Mouse (Mus musculus): ENCODE measurements at regions not wholly inside any gene's neighbourhood (a gene's known extent, or its start where the extent isn't known, plus 50 kb on each side); places are given as distances from the start of the nearest gene placed in this dataset.

GRCm38 (mm10) chr9:90833743-90834539, 528.3 kb upstream of the Zic4 start:
- H3K4me2 ChIP-seq (replicated peaks) = no peak overlapping the region
- WGBS = 15% methylated on average over 3 of the region's 3 CpGs
- no peak for ATAC-seq (ENCODE audit: low FRiP score, low read depth)
- no peak overlapping the region for H3K27ac ChIP-seq
- no peaks in the 10 kb centered on the region for H3K36me3 ChIP-seq
- H3K4me1 ChIP-seq = no peaks in the 10 kb centered on the region
- no peak overlapping the region for H3K4me3 ChIP-seq
- H3K9me3 ChIP-seq = no peaks in the 10 kb centered on the region
- no peak overlapping the region for H3K9ac ChIP-seq
- no peaks in the 10 kb centered on the region for H3K27me3 ChIP-seq

- Histone ChIP-seq H3K4me1 (no peaks in the 10 kb centered on the region), H3K9ac (no peak overlapping the region), H3K27me3 (no peaks in the 10 kb centered on the region), H3K36me3 (no peaks in the 10 kb centered on the region), H3K9me3 (no peaks in the 10 kb centered on the region), H3K4me3 (no peak overlapping the region), H3K27ac (no peak overlapping the region), H3K4me2 (replicated peaks) (no peak overlapping the region)
- ATAC-seq (ENCODE audit: low FRiP score, low read depth) = no peak
- WGBS = 68% methylated on average over 6 of the region's 6 CpGs
Observed at GRCm38 (mm10) chr9:90838184-90838926, 523.9 kb upstream of the Zic4 start.

GRCm38 (mm10) chr9:90851044-90851443, 511.2 kb upstream of the Zic4 start:
- ATAC-seq (ENCODE audit: low FRiP score, low read depth) = no peak
- H3K4me1 ChIP-seq = no peaks in the 10 kb centered on the region
- no peak overlapping the region for H3K9ac ChIP-seq
- no peak overlapping the region for H3K4me3 ChIP-seq
- H3K36me3 ChIP-seq = no peaks in the 10 kb centered on the region
- no peak overlapping the region for H3K27ac ChIP-seq
- no peak overlapping the region for H3K4me2 ChIP-seq (replicated peaks)
- 88% methylated on average over 5 of the region's 5 CpGs for WGBS
- no peaks in the 10 kb centered on the region for H3K27me3 ChIP-seq
- H3K9me3 ChIP-seq = no peaks in the 10 kb centered on the region

GRCm38 (mm10) chr9:90871636-90872035, 490.6 kb upstream of the Zic4 start:
- H3K4me1 ChIP-seq = no peaks in the 10 kb centered on the region
- H3K9ac ChIP-seq = no peak overlapping the region
- no peak overlapping the region for H3K4me3 ChIP-seq
- 81% methylated on average over 5 of the region's 5 CpGs for WGBS
- H3K4me2 ChIP-seq (replicated peaks) = no peak overlapping the region
- no peaks in the 10 kb centered on the region for H3K9me3 ChIP-seq
- H3K36me3 ChIP-seq = no peaks in the 10 kb centered on the region
- no peaks in the 10 kb centered on the region for H3K27me3 ChIP-seq
- H3K27ac ChIP-seq = no peak overlapping the region
- no peak for ATAC-seq (ENCODE audit: low FRiP score, low read depth)

GRCm38 (mm10) chr9:90884467-90884866, 477.7 kb upstream of the Zic4 start:
- H3K27ac ChIP-seq = no peak overlapping the region
- H3K4me3 ChIP-seq = no peak overlapping the region
- no peak overlapping the region for H3K4me2 ChIP-seq (replicated peaks)
- no peaks in the 10 kb centered on the region for H3K36me3 ChIP-seq
- H3K27me3 ChIP-seq = no peaks in the 10 kb centered on the region
- H3K9ac ChIP-seq = no peak overlapping the region
- WGBS = 89% methylated on average over 1 of the region's 1 CpGs
- no peaks in the 10 kb centered on the region for H3K9me3 ChIP-seq
- ATAC-seq (ENCODE audit: low FRiP score, low read depth) = no peak
- H3K4me1 ChIP-seq = no peaks in the 10 kb centered on the region

- 96% methylated on average over 3 of the region's 3 CpGs for WGBS
Observed at GRCm38 (mm10) chr9:90887405-90887804, 474.8 kb upstream of the Zic4 start.

GRCm38 (mm10) chr9:90890801-90891200, 471.4 kb upstream of the Zic4 start:
- no peak overlapping the region for H3K4me3 ChIP-seq
- ATAC-seq (ENCODE audit: low FRiP score, low read depth) = no peak
- no peaks in the 10 kb centered on the region for H3K27me3 ChIP-seq
- no peaks in the 10 kb centered on the region for H3K36me3 ChIP-seq
- WGBS = 91% methylated on average over 4 of the region's 4 CpGs
- no peaks in the 10 kb centered on the region for H3K4me1 ChIP-seq
- H3K9me3 ChIP-seq = no peaks in the 10 kb centered on the region
- no peak overlapping the region for H3K9ac ChIP-seq
- no peak overlapping the region for H3K4me2 ChIP-seq (replicated peaks)
- H3K27ac ChIP-seq = no peak overlapping the region

More at GRCm38 (mm10) chr9:90887405-90887804, 474.8 kb upstream of the Zic4 start:
- Histone ChIP-seq H3K4me3 (no peak overlapping the region), H3K36me3 (no peaks in the 10 kb centered on the region), H3K27ac (no peak overlapping the region), H3K9ac (no peak overlapping the region), H3K27me3 (no peaks in the 10 kb centered on the region), H3K4me2 (replicated peaks) (no peak overlapping the region), H3K4me1 (no peaks in the 10 kb centered on the region), H3K9me3 (no peaks in the 10 kb centered on the region)
- no peak for ATAC-seq (ENCODE audit: low FRiP score, low read depth)

- Histone ChIP-seq H3K27ac (no peak overlapping the region), H3K36me3 (no peaks in the 10 kb centered on the region), H3K4me2 (replicated peaks) (no peak overlapping the region), H3K4me1 (no peaks in the 10 kb centered on the region), H3K27me3 (no peaks in the 10 kb centered on the region), H3K4me3 (no peak overlapping the region), H3K9me3 (no peaks in the 10 kb centered on the region), H3K9ac (no peak overlapping the region)
- WGBS = 62% methylated on average over 1 of the region's 1 CpGs
- ATAC-seq (ENCODE audit: low FRiP score, low read depth) = no peak
Observed at GRCm38 (mm10) chr9:90892816-90893215, 469.4 kb upstream of the Zic4 start.

- ATAC-seq (ENCODE audit: low FRiP score, low read depth) = no peak
- no peaks in the 10 kb centered on the region for H3K9me3 ChIP-seq
- H3K9ac ChIP-seq = no peak overlapping the region
- no peak overlapping the region for H3K4me3 ChIP-seq
- H3K27me3 ChIP-seq = no peaks in the 10 kb centered on the region
- H3K36me3 ChIP-seq = no peaks in the 10 kb centered on the region
- H3K4me1 ChIP-seq = no peaks in the 10 kb centered on the region
- H3K27ac ChIP-seq = no peak overlapping the region
- H3K4me2 ChIP-seq (replicated peaks) = no peak overlapping the region
- WGBS = 15% methylated on average over 5 of the region's 5 CpGs
Observed at GRCm38 (mm10) chr9:90903557-90903956, 458.7 kb upstream of the Zic4 start.

- Histone ChIP-seq H3K27me3 (no peaks in the 10 kb centered on the region), H3K4me3 (no peak overlapping the region), H3K9ac (no peak overlapping the region), H3K4me1 (no peaks in the 10 kb centered on the region), H3K27ac (no peak overlapping the region), H3K4me2 (replicated peaks) (no peak overlapping the region), H3K36me3 (no peaks in the 10 kb centered on the region), H3K9me3 (no peaks in the 10 kb centered on the region)
- ATAC-seq (ENCODE audit: low FRiP score, low read depth) = no peak
- 92% methylated on average over 5 of the region's 5 CpGs for WGBS
Observed at GRCm38 (mm10) chr9:90906106-90906505, 456.1 kb upstream of the Zic4 start.

- H3K27ac ChIP-seq = no peak overlapping the region
- no peak overlapping the region for H3K4me2 ChIP-seq (replicated peaks)
- no peaks in the 10 kb centered on the region for H3K4me1 ChIP-seq
- no peaks in the 10 kb centered on the region for H3K36me3 ChIP-seq
- no peak overlapping the region for H3K9ac ChIP-seq
- no peaks in the 10 kb centered on the region for H3K27me3 ChIP-seq
- no peak overlapping the region for H3K4me3 ChIP-seq
- H3K9me3 ChIP-seq = no peaks in the 10 kb centered on the region
- WGBS = 94% methylated on average over 7 of the region's 7 CpGs
- no peak for ATAC-seq (ENCODE audit: low FRiP score, low read depth)
Observed at GRCm38 (mm10) chr9:90906684-90907083, 455.5 kb upstream of the Zic4 start.

GRCm38 (mm10) chr9:90954613-90955012, 407.6 kb upstream of the Zic4 start:
- no peak overlapping the region for H3K4me2 ChIP-seq (replicated peaks)
- H3K4me1 ChIP-seq = no peaks in the 10 kb centered on the region
- no peak for ATAC-seq (ENCODE audit: low FRiP score, low read depth)
- H3K27ac ChIP-seq = no peak overlapping the region
- no peaks in the 10 kb centered on the region for H3K36me3 ChIP-seq
- no peak overlapping the region for H3K9ac ChIP-seq
- no peaks in the 10 kb centered on the region for H3K9me3 ChIP-seq
- no peak overlapping the region for H3K4me3 ChIP-seq
- H3K27me3 ChIP-seq = no peaks in the 10 kb centered on the region
